Mouse (Mus musculus) heart, embryonic 10.5 days (tissue): ENCODE results near the gene Vapb. TPM values are rescaled to one million over a fixed set of nuclear protein-coding genes. Genes with fewer than 3 reads are reported as not detected.
"Not testable (repeated sequence)": the region's sequence is repeated elsewhere in the genome, so short reads cannot be mapped to it uniquely, and the experiment has no call there.

Experiments used
- DNase-seq: peaks from one replicate; pipeline ENCODE4 v3.0.0-alpha.2; 2017; ENCODE audit warnings: low spot score
- H3K27ac ChIP-seq: fragments of 300-500 bp; sonication (generic); 2 replicates; pipeline ENCODE4 v1.5.1; 2016; ENCODE audit warnings: mild to moderate bottlenecking
- H3K27me3 ChIP-seq: fragments of 300-500 bp; sonication (generic); 2 replicates; pipeline ENCODE4 v1.6.1; 2016; ENCODE audit warnings: mild to moderate bottlenecking; ENCODE audit not compliant: poor library complexity, insufficient read depth, severe bottlenecking
- H3K36me3 ChIP-seq: fragments of 300-500 bp; sonication (generic); 2 replicates; pipeline ENCODE4 v1.6.1; 2016; ENCODE audit warnings: mild to moderate bottlenecking, moderate library complexity
- H3K4me1 ChIP-seq: fragments of 300-500 bp; sonication (generic); 2 replicates; pipeline ENCODE4 v1.6.1; 2016; ENCODE audit warnings: mild to moderate bottlenecking
- H3K4me3 ChIP-seq: fragments of 300-500 bp; sonication (generic); 2 replicates; pipeline ENCODE4 v1.5.1; 2016; ENCODE audit warnings: mild to moderate bottlenecking, moderate library complexity
- H3K9me3 ChIP-seq: fragments of 300-500 bp; sonication (generic); 2 replicates; pipeline ENCODE4 v1.6.1; 2016; ENCODE audit warnings: mild to moderate bottlenecking, moderate library complexity
- WGBS: fragments of 180-500 bp; shearing (Covaris S2); methylation state at CpG from one replicate; pipeline ENCODE4 v1.1.7; 2016; 5-methylcytosine and 5-hydroxymethylcytosine counted together
- polyA plus RNA-seq: library from polyadenylated mRNA; unstranded; fragments of >200 nt; fragmentation: Nextera tagmentation; extraction: Ambion mirVana; gene quantifications from 2 replicates; pipeline ENCODE4 v1.2.1, GENCODE M21; 2016

The Vapb gene
- polyA plus RNA-seq: 11.2 and 13.6 TPM in 2 replicates

DNA sequence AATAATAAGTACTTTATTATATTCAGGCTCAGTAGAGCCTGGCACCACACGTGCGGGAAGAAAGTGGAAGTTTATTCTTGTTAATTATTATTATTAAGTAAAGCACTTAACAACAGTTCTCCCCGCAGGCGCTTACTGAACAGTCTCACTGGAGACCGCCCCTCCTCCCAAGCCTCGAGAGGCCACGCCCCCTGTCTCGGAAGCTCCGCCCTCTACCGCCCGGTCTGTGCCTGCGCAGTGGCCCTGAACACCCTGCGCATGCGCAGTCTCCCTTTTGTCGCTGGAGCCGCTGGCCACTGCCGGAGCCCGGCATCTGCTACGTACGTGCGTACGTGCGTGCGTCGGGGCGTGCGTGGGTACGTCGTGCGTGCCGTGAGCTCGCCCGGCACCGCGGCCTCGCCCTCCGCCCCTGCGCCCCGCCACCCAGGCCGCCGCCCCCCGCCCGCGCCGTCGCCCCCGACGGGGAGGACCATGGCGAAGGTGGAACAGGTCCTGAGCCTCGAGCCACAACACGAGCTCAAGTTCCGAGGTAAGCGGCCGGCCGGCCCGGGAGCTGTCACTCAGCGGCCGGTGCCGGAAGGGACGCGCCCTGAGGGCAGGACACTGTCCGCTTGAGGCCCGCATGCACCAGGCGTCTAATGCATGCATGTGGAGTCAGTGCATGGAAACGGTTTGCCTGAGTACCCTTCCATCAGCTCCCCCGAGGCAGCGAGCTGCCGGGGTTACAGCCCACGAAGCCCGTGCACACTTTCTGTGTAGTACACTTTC is at the start of gene Vapb:
Gene Vapb, plus strand, starts transcription at position 290 of the 768 bp plus-strand sequence.
- Histone ChIP-seq H3K27ac (peak within 1 kb of the TSS; percentile 97), H3K9me3 (no peaks in the 10 kb centered on the region), H3K4me3 (peak within 1 kb of the TSS; percentile 93), H3K27me3 (no peaks in the 10 kb centered on the region), H3K36me3 (peaks cover 12% of the 10 kb centered on the region; the same call in 1 of the 2 replicates), H3K4me1 (peaks cover 16% of the 10 kb centered on the region)
- DNase-seq: peak; percentile 98
- 1% methylated on average over 70 of the region's 70 CpGs for WGBS

DNA sequence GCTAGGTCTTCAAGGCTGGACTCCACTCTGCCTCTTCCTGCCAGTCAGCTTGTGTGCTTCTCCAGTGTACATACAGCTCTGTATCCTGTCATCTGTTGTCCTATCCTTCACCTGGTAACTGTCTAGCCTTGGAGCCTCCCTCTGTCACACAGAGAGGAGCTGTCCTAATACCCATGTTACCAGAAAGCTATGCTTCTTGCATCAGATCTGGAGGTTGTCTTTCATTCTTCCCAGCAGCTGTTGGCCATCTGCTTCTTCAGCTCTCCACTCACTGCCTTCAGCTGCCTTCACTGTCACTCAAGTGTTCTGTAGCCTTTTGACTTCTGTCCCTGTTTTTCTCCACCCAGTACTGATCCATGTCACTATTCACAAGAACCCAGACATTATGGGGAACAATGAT is 47.5 kb upstream of the Vapb start:
- H3K27me3 ChIP-seq: no peaks in the 10 kb centered on the region
- peaks cover 47% of the 10 kb centered on the region for H3K36me3 ChIP-seq
- peaks cover 4% of the 10 kb centered on the region for H3K4me1 ChIP-seq
- H3K4me3 ChIP-seq: no peak overlapping the region
- H3K27ac ChIP-seq: no peak overlapping the region
- H3K9me3 ChIP-seq: no peaks in the 10 kb centered on the region
- DNase-seq: no peak

DNA sequence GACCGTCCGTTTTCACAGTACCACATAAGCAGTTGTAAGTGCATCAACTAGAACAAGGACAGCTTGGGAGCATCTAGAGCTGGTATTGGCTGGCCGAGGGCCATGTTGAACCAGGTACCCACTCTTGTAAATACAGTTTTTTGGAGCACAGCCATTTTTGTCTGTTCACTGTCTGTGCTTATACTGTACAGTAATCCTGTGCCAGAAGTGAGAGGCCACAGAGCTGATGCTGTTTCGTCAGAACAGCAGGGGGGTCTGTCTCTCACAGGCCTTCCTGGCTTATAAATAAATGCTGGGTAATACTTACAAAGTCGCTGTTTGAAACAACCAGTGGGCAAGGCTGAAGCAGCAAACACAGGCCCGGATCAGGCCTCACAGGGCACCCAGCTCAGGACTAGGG is 45.6 kb upstream of the Vapb start:
- Histone ChIP-seq H3K4me3 (no peak overlapping the region), H3K27me3 (no peaks in the 10 kb centered on the region), H3K9me3 (no peaks in the 10 kb centered on the region), H3K36me3 (peaks cover 66% of the 10 kb centered on the region), H3K27ac (no peak overlapping the region), H3K4me1 (no peaks in the 10 kb centered on the region)
- no peak for DNase-seq
- WGBS: 96% methylated on average over 6 of the region's 6 CpGs

DNA sequence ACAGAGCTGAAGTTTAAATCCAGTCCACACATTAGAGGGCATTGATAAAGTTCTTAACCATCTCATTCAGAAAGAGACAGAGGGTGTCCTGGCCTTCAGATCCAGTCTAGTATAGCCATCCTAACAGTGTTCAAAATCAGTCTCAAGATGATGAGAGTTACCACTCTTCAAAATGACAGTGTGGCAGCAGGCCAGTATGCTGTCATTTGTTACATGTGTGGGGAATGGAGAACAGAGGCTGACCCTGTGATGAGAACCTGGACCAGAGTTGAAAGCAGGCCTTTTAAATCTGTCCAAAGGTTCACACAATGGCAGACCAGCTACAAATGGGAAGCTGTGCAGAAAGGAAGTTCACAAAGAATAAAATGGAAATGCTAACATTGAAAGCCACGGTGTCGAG is 44.6 kb upstream of the Vapb start:
- Histone ChIP-seq H3K4me1 (no peaks in the 10 kb centered on the region), H3K36me3 (peaks cover 75% of the 10 kb centered on the region), H3K9me3 (no peaks in the 10 kb centered on the region), H3K27me3 (no peaks in the 10 kb centered on the region), H3K4me3 (no peak overlapping the region), H3K27ac (no peak overlapping the region)
- no peak for DNase-seq
- 89% methylated on average over 2 of the region's 2 CpGs for WGBS

DNA sequence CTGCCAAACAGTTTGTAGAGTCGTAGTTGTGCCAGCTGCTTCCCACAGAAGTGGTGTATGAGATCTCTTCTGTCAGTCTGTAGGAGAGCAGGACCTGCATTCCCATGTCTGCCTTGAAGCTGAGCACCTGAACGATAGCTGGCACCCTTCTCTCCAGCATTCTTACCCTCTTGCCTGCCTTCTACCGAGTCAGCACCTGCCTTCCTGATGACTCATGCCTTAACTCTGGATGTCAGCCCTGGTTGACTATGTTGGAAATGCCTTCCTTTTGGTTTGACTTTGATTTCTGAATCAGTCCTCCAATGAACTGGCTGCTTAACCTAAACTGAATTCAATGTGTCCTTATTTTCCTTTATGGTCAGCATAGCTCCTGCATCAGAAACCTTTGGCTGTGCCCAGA is 38.5 kb upstream of the Vapb start:
- H3K9me3 ChIP-seq: no peaks in the 10 kb centered on the region
- 81% methylated on average over 3 of the region's 3 CpGs for WGBS
- DNase-seq: no peak
- no peak overlapping the region for H3K27ac ChIP-seq
- no peaks in the 10 kb centered on the region for H3K27me3 ChIP-seq
- H3K4me3 ChIP-seq: no peak overlapping the region
- H3K4me1 ChIP-seq: 0 out of 2 replicates have a peak, but pooled peaks cover 5% of the 10 kb centered on the region
- peaks cover 87% of the 10 kb centered on the region for H3K36me3 ChIP-seq

DNA sequence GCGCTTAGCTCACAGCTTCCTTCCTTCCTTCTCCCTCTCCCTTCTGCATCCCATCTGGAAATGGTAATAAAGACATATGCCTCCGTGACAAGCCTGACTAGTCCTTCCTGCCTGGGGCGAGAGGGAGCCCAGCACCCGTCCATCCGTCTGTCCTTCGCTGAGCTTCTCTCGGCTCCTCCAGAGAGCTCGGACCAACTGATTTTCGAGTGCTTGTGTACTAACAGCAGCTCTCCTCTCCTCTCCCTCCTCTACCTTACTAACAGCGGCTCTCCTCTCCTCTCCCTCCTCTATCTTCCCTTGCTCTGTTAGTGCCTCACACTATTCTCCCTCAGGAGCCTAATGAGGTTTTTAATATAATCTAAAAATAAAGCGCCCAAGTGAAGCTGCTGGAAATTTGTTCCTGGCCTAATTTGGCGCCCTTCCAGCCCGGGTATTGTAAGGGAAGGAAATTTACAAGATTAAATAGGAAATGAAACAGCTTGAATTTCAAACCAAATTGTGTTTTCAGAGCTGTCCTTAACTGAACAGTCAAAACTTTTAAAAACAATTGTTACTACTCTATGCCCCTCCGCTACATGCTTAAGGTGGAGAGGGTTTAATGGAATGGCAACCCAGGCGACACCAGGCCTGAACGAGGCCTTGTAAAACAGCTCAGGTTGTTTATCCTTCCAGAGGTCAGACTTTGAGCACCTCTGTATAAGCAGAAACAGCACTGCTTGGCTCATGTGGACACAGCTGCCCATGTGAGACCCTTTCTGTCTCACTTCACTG is 35.0 kb upstream of the Vapb start:
- peaks cover 17% of the 10 kb centered on the region; the same call in 1 of the 2 replicates for H3K4me1 ChIP-seq
- H3K4me3 ChIP-seq: no peak overlapping the region
- WGBS: 75% methylated on average over 16 of the region's 16 CpGs
- no peaks in the 10 kb centered on the region for H3K9me3 ChIP-seq
- H3K27me3 ChIP-seq: no peaks in the 10 kb centered on the region
- no peak for DNase-seq
- H3K27ac ChIP-seq: no peak overlapping the region
- H3K36me3 ChIP-seq: peaks cover 72% of the 10 kb centered on the region

DNA sequence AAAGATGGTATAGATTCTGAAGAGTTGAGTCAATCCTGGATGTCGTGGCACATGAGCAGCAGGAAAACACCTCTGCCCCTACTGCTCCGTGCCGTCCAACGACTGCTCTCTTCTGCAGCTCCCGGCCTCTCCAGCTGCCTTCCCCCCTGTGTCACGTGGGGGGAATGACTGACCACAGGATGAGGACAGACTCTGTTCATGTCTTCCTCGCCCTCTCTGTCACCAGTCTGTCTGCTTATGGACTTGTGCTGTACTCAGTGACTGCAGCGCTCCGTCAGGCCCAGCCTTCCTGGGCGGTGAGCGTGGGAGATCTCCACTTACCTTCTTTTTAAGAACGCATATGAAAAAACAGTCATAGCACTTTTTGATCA is 34.5 kb upstream of the Vapb start:
- Histone ChIP-seq H3K27ac (no peak overlapping the region), H3K4me1 (peaks cover 17% of the 10 kb centered on the region; the same call in 1 of the 2 replicates), H3K27me3 (no peaks in the 10 kb centered on the region), H3K36me3 (peaks cover 70% of the 10 kb centered on the region), H3K4me3 (no peak overlapping the region), H3K9me3 (no peaks in the 10 kb centered on the region)
- DNase-seq: no peak
- WGBS: 84% methylated on average over 12 of the region's 12 CpGs

DNA sequence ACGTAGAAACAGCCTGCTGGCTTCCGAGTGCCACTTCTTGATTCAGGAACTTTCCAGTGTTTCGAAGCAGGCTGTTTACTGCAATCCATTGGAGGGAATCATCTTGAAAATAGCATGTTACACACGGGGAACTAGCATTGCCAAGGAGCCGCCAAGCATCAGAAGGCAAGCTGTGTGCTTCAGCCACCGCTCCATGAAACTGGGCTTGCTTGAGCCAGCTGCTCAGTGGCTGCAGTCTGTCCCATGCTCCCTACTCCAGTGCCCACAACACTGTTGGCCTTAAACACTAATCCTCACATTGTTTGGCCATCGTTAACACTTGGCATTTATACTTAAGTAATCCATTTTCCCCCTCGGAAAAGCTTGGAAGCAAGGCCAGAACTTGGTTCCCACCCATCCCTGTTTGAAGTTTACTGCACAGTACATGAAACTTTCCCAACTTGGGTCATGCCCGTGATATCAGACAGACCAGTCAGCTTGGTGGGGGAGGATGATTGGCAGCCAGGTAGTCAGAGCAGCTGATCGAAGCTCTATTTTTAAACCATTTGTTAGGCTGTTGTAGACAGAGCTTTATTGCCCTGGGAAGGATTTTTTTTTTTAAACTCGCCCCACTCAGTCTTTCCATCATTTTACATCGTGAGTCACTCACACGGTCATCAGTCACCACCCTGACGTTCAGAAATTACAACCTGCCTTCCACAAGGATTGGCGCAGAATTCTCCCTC is 31.3 kb upstream of the Vapb start:
- peaks cover 17% of the 10 kb centered on the region; the same call in 1 of the 2 replicates for H3K4me1 ChIP-seq
- 79% methylated on average over 15 of the region's 15 CpGs for WGBS
- H3K36me3 ChIP-seq: peaks cover 44% of the 10 kb centered on the region
- H3K9me3 ChIP-seq: no peaks in the 10 kb centered on the region
- no peak for DNase-seq
- H3K4me3 ChIP-seq: no peak overlapping the region
- H3K27ac ChIP-seq: no peak overlapping the region
- no peaks in the 10 kb centered on the region for H3K27me3 ChIP-seq

DNA sequence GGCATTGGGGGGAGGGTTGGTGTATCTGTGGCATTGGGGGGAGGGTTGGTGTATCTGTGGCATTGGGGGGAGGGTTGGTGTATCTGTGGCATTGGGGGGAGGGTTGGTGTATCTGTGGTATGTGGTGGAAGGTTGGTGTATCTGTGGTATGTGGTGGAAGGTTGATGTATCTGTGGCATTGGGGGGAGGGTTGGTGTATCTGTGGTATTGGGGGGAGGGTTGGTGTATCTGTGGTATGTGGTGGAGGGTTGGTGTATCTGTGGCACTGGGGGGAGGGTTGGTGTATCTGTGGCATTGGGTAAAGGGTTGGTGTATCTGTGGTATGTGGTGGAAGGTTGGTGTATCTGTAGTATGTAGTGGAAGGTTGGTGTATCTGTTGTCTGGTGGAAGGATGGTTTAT is 29.7 kb upstream of the Vapb start:
- H3K27ac ChIP-seq, H3K9me3 ChIP-seq, DNase-seq, H3K4me3 ChIP-seq, H3K27me3 ChIP-seq: not testable (repeated sequence)
- peaks cover 16% of the 10 kb centered on the region; the same call in 1 of the 2 replicates for H3K4me1 ChIP-seq
- H3K36me3 ChIP-seq: peaks cover 28% of the 10 kb centered on the region

DNA sequence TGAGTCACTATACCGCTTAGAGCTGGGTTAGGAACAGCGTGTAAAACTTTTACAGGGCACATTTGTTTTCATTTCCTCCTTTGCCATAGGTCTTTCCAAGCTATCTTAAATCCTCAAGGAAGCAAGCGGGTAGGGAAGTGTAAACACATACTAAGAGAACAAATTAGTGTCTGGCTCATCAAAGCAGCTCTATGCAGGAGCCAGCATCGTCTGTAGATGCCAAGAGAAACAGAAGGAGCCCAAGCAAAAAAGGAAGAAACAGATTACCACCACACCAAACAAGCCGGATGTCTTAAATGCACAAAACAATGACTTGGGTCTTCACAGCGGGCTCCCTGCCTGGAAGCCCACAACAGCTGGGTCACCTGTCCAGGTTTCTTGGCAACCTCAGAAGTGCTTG is 27.1 kb upstream of the Vapb start:
- Histone ChIP-seq H3K9me3 (no peaks in the 10 kb centered on the region), H3K36me3 (peaks cover 10% of the 10 kb centered on the region), H3K4me3 (no peak overlapping the region), H3K27ac (no peak overlapping the region), H3K27me3 (no peaks in the 10 kb centered on the region), H3K4me1 (peaks cover 24% of the 10 kb centered on the region; the same call in 1 of the 2 replicates)
- 77% methylated on average over 6 of the region's 6 CpGs for WGBS
- DNase-seq: no peak

DNA sequence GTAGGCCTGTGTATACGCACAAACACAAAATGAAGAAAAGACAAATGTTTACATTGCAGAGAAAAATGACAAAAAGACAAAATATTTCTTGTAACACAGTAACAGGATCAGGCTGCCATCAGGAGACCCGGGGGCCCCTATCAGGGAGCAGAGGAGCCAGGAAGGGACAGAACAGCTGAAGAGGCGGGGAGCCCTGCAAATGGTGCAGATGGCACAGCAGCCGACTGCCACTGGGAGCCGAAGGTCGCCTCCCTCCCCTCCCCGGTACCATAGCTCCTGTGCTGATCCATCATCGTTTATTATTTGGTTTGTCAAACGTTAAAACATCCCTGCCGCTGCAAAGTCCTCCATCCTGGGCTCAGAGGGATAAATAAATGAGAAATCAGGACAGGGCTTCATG is 24.7 kb upstream of the Vapb start:
- H3K27ac ChIP-seq: no peak overlapping the region
- peaks cover 2% of the 10 kb centered on the region; the same call in 1 of the 2 replicates for H3K36me3 ChIP-seq
- peaks cover 13% of the 10 kb centered on the region; the same call in 1 of the 2 replicates for H3K4me1 ChIP-seq
- no peaks in the 10 kb centered on the region for H3K27me3 ChIP-seq
- no peak overlapping the region for H3K4me3 ChIP-seq
- DNase-seq: no peak
- H3K9me3 ChIP-seq: peaks cover 2% of the 10 kb centered on the region; the same call in 1 of the 2 replicates
- 63% methylated on average over 10 of the region's 10 CpGs for WGBS

DNA sequence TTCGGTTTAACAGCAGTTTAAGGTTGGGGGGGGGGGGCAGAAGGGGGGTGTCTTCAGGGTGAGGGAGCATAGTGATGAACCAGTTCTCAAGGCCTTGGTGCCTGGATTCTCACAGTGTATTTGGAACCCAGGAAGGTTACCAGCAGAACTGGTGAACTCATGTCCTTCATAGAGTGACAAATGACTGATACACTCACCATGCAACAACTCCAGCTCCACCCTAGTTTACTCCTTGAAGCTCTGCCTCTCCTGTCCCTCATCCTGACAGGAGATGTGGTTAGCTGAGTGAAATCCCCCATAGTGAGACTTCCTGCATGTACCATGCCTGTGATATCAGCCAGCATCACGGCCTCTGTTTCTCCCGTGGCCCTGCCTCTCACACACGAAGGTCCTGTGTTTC is 24.1 kb upstream of the Vapb start:
- WGBS: 74% methylated on average over 4 of the region's 4 CpGs

More for the DNA sequence above, 24.1 kb upstream of the Vapb start:
- H3K27me3 ChIP-seq: no peaks in the 10 kb centered on the region
- peaks cover 13% of the 10 kb centered on the region; the same call in 1 of the 2 replicates for H3K4me1 ChIP-seq
- no peak overlapping the region for H3K27ac ChIP-seq
- H3K9me3 ChIP-seq: peaks cover 2% of the 10 kb centered on the region; the same call in 1 of the 2 replicates
- H3K4me3 ChIP-seq: no peak overlapping the region
- no peaks in the 10 kb centered on the region for H3K36me3 ChIP-seq
- no peak for DNase-seq
